Mouse (Mus musculus) C2C12 (cell line): ENCODE measurements around the gene Myo15.

Experiments used
- CEBPB ChIP-seq: IDR thresholded peaks from one replicate; pipeline ENCODE4 v1.6.1; 2011; ENCODE audit warnings: low read depth, mild to moderate bottlenecking, control low read depth, moderate library complexity
- CTCF ChIP-seq: IDR thresholded peaks from one replicate; pipeline ENCODE4 v1.5.1; 2011; ENCODE audit not compliant: control insufficient read depth, insufficient read depth, insufficient read length
- MYOD1 ChIP-seq: IDR thresholded peaks from one replicate; pipeline ENCODE4 v1.6.1; 2011; ENCODE audit warnings: low read depth; ENCODE audit not compliant: control insufficient read depth, insufficient read length

GRCm38 (mm10) chr11:60478121-60478520 lies 9.0 kb downstream of the Myo15 start:
- no peak for TF ChIP-seq CTCF
- no peak for TF ChIP-seq MYOD1
- no peak for TF ChIP-seq CEBPB
